Mouse (Mus musculus): ENCODE data around the gene Slc16a14. TPM values are rescaled to one million over a fixed set of nuclear protein-coding genes. Genes with fewer than 3 reads are reported as not detected.

Gene Slc16a14
- total and polyA plus RNA-seq, 3 experiments: 0.10 to 0.13 TPM; not detected in 1

GRCm38 (mm10) chr1:84940322-84940721, 5.4 kb upstream of the Slc16a14 start:
- H3K27me3 ChIP-seq (replicated peaks): no peaks in the 10 kb centered on the region
- dilution Hi-C loops (cut with MboI; ENCODE audit: extremely low pct_ligation_motif_present, extremely low pct_unique_long_range_greater_than_20kb, low sequenced_read_pairs): no loop called here
- no peak for DNase-seq (ENCODE audit: extremely low read depth)
- no peak overlapping the region for H3K4me3 ChIP-seq (replicated peaks in 1 of 3; ENCODE audit: low read depth in 2 of 3, low read length in 2 of 3, poor library complexity in 1 of 3)
- TF ChIP-seq KAT2A (IDR thresholded peaks at IDR 0.05; ENCODE audit: insufficient replicate concordance, low read length): no peak
- no peak for TF ChIP-seq MXI1 (IDR thresholded peaks at IDR 0.05; ENCODE audit: low read depth, low read length)
- no peak for TF ChIP-seq IRF4 (IDR thresholded peaks at IDR 0.05; ENCODE audit: low read depth, low read length)
- no peak for TF ChIP-seq SMC3 (IDR thresholded peaks at IDR 0.05; ENCODE audit: low read depth, low read length)
- TF ChIP-seq RCOR1 (conservative IDR thresholded peaks at IDR 0.05; ENCODE audit: low read depth, low read length): no peak
- no peak for TF ChIP-seq CTCF (conservative IDR thresholded peaks at IDR 0.05 in 1 of 2, IDR thresholded peaks at IDR 0.05 in 1 of 2; ENCODE audit: low read depth in 2 of 2, low read length in 2 of 2)
- no peak for TF ChIP-seq ETS1 (conservative IDR thresholded peaks at IDR 0.05; ENCODE audit: low read depth, low read length)
- TF ChIP-seq E2F4 (IDR thresholded peaks at IDR 0.05; ENCODE audit: insufficient replicate concordance, low read depth, low read length): no peak
- TF ChIP-seq MAZ (IDR thresholded peaks at IDR 0.05; ENCODE audit: low read depth, low read length): no peak
- no peak for TF ChIP-seq NELFE (IDR thresholded peaks at IDR 0.05; ENCODE audit: low read depth, low read length)
- no peak for TF ChIP-seq TCF12 (IDR thresholded peaks at IDR 0.05; ENCODE audit: low read depth, low read length)
- no peak for TF ChIP-seq CHD2 (IDR thresholded peaks at IDR 0.05; ENCODE audit: low read length)
- no peak for TF ChIP-seq PAX5 (IDR thresholded peaks at IDR 0.05; ENCODE audit: low read length)
- no peak for TF ChIP-seq MAX (IDR thresholded peaks at IDR 0.05; ENCODE audit: low read length)
- no peak for TF ChIP-seq UBTF (IDR thresholded peaks at IDR 0.05; ENCODE audit: low read depth, low read length)
- TF ChIP-seq ZKSCAN1 (IDR thresholded peaks at IDR 0.05; ENCODE audit: borderline replicate concordance, low read depth, low read length): no peak
- TF ChIP-seq POLR2AphosphoS2 (IDR thresholded peaks at IDR 0.05; ENCODE audit: low read depth, low read length): no peak
- H3K36me3 ChIP-seq (replicated peaks in 1 of 2; ENCODE audit: control insufficient read depth in 1 of 2, insufficient read depth in 1 of 2, low read length in 1 of 2): no peaks in the 10 kb centered on the region
- no peaks in the 10 kb centered on the region for H3K79me2 ChIP-seq (replicated peaks; ENCODE audit: control insufficient read depth, extremely low read depth, insufficient read depth, poor library complexity, severe bottlenecking)
- no peak overlapping the region for H3K9ac ChIP-seq (ENCODE audit: insufficient read depth, low read depth)
- H3K4me2 ChIP-seq (ENCODE audit: insufficient read depth, low read depth, poor library complexity, severe bottlenecking): no peak overlapping the region
- no peak overlapping the region for H3K27ac ChIP-seq (ENCODE audit: insufficient read depth, low read depth)
- H3K9me3 ChIP-seq (replicated peaks; ENCODE audit: low read length): no peaks in the 10 kb centered on the region
- peaks cover 0 to 13% of the 10 kb centered on the region in 2 experiments; a peak in 2 of 4 replicates for H3K4me1 ChIP-seq (ENCODE audit: control insufficient read depth in 1 of 2, insufficient read depth in 2 of 2)
- in situ Hi-C loops (cut with MboI; ENCODE audit: low pct_ligation_motif_present, low pct_unique_long_range_greater_than_20kb, low sequenced_read_pairs): no loop called here

GRCm38 (mm10) chr1:84939466-84939865, 4.5 kb upstream of the Slc16a14 start:
- H3K79me2 ChIP-seq (replicated peaks; ENCODE audit: control insufficient read depth, extremely low read depth, insufficient read depth, poor library complexity, severe bottlenecking): no peaks in the 10 kb centered on the region
- H3K36me3 ChIP-seq (replicated peaks in 1 of 2; ENCODE audit: control insufficient read depth in 1 of 2, insufficient read depth in 1 of 2, low read length in 1 of 2): no peaks in the 10 kb centered on the region
- TF ChIP-seq NELFE (IDR thresholded peaks at IDR 0.05; ENCODE audit: low read depth, low read length) (no peak), ZKSCAN1 (IDR thresholded peaks at IDR 0.05; ENCODE audit: borderline replicate concordance, low read depth, low read length) (no peak), TCF12 (IDR thresholded peaks at IDR 0.05; ENCODE audit: low read depth, low read length) (no peak), POLR2AphosphoS2 (IDR thresholded peaks at IDR 0.05; ENCODE audit: low read depth, low read length) (no peak), JUND (conservative IDR thresholded peaks at IDR 0.05; ENCODE audit: low read depth, low read length) (no peak), ETS1 (conservative IDR thresholded peaks at IDR 0.05; ENCODE audit: low read depth, low read length) (no peak), RAD21 (IDR thresholded peaks at IDR 0.05; ENCODE audit: low read depth, low read length) (no peak), SIN3A (IDR thresholded peaks at IDR 0.05; ENCODE audit: low read length) (no peak), SMC3 (IDR thresholded peaks at IDR 0.05; ENCODE audit: low read depth, low read length) (no peak), RCOR1 (conservative IDR thresholded peaks at IDR 0.05; ENCODE audit: low read depth, low read length) (no peak), NRF1 (IDR thresholded peaks at IDR 0.05; ENCODE audit: low read depth, low read length) (no peak), CHD1 (IDR thresholded peaks at IDR 0.05; ENCODE audit: low read depth, low read length) (no peak)
- no peak overlapping the region for H3K9ac ChIP-seq (ENCODE audit: insufficient read depth, low read depth)
- DNase-seq (ENCODE audit: extremely low read depth): no peak
- no peak overlapping the region for H3K4me3 ChIP-seq (replicated peaks in 1 of 3; ENCODE audit: low read depth in 2 of 3, low read length in 2 of 3, poor library complexity in 1 of 3)
- H3K27me3 ChIP-seq (replicated peaks): no peaks in the 10 kb centered on the region
- in situ Hi-C loops (cut with MboI; ENCODE audit: low pct_ligation_motif_present, low pct_unique_long_range_greater_than_20kb, low sequenced_read_pairs): no loop called here
- no peak overlapping the region for H3K27ac ChIP-seq (ENCODE audit: insufficient read depth, low read depth)
- dilution Hi-C loops (cut with MboI; ENCODE audit: extremely low pct_ligation_motif_present, extremely low pct_unique_long_range_greater_than_20kb, low sequenced_read_pairs): no loop called here
- H3K4me1 ChIP-seq (ENCODE audit: control insufficient read depth in 1 of 2, insufficient read depth in 2 of 2): peaks cover 0 to 14% of the 10 kb centered on the region in 2 experiments; a peak in 2 of 4 replicates
- H3K9me3 ChIP-seq (replicated peaks; ENCODE audit: low read length): peaks cover 4% of the 10 kb centered on the region
- no peak overlapping the region for H3K4me2 ChIP-seq (ENCODE audit: insufficient read depth, low read depth, poor library complexity, severe bottlenecking)

Measured in CH12.LX (cell line).